Mouse (Mus musculus): Measurements from ENCODE around the gene Ephb3. TPM values are rescaled to one million over a fixed set of nuclear protein-coding genes. Genes with fewer than 3 reads are reported as not detected.

Gene Ephb3
- polyA plus RNA-seq, 2 experiments from 2014 or later = not detected

DNA sequence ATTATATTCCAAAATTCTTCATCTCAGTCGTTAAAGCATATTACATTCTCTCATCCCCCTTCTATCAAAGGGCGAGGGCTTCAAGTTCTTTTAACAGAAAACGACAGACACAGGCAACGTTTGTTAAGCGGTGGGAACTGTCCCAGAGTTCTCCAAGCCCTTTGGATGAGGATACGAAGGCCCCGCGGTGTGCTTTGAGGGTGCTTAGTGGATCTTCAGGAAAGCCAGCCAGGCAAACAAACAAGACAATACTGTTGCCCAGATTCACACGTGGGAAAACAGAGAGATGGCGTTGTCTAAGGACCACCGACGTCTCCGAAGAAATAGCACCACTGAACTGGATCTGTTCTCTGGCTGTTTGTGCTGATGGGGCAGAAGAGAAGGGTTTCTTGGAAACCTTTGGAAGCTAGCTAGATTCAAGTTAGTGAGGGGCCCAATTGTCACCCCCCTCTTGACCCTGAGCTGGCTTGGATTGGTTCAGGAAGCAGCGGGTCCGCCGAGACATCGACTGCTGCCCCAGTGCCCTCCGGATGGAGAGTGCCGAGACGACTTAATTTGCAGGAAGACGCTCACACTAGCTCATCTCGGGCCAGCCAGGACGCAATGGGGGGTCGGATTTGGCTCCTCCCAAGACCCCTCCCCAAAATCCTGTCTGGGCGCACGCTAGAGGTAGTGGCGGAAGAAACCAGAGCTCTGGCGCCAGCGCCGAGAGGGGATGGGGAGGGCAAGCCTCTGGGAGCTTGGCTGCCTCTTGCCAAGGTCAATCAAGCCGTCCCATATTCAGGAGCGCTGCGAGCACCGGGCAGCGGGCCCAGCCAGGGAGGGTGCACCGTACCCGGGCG lies 43.5 kb downstream of the Ephb3 start:
- ATAC-seq = no peak

DNA sequence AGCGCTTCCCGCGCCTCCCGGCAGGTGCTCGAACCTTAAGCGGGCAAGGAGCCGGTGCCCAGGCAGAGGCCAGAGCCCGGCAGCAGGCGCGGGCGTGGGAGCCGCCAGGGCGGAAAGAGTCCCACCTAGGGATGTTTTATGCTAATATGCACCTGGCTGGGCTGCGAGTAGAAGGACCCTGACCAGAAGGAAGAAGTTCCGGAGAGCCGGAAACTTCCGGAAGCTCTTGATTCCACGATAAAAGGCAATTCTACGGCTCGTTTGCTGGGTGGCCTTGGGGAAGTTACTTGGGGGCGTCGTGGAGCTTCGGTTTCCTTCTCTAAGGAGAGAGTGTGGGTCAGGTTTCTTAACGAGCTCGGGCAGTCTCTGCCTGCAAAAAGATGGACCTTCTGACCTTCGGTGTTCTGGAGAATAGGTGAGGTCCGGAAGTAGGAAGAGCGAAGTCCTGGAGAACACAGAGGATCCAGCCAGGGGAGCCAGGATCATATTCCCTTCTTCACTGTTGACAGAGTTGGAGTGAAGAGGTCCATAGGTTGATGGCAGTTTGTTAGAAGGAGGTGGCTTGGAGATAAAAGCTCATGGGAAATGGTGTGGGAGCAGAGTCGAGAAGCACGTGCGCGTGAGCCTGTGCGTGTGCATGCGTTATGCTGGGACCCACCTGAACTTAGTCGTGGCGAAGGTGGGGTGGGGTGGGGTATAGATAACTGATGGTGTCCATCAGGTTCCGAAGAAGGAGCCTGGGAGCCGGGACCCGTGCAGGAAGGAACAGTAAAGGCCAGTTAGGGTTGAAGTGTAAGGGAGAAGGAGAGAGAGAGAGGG lies 44.4 kb downstream of the Ephb3 start:
- ATAC-seq = no peak

DNA sequence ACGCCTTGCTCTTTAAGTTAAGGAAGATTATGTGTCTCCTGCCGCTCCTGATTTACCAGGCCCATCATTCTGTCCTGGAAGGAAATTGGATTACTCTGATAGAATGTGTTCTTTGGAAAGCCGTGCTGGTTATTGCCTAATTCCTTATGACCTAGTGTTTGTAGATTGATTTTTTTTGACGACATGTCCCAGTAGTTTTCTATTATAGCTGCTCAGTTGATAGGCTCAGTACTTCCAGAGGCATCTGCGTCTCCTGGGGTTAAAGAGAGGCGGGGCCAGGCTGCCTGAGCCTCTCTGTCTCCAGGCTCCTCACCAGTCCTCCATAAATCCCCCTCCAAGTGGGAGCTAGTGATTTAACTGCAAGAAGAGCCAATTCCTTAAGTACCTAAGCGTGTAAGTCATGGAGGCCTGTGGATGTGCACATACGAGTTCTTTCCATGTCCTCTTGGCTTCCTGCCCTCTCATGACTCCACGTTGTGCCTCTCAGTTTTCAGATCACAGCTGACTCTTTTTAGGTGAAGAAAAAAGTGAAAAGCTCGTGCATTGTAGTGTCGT lies 47.9 kb downstream of the Ephb3 start:
- no peak for ATAC-seq

DNA sequence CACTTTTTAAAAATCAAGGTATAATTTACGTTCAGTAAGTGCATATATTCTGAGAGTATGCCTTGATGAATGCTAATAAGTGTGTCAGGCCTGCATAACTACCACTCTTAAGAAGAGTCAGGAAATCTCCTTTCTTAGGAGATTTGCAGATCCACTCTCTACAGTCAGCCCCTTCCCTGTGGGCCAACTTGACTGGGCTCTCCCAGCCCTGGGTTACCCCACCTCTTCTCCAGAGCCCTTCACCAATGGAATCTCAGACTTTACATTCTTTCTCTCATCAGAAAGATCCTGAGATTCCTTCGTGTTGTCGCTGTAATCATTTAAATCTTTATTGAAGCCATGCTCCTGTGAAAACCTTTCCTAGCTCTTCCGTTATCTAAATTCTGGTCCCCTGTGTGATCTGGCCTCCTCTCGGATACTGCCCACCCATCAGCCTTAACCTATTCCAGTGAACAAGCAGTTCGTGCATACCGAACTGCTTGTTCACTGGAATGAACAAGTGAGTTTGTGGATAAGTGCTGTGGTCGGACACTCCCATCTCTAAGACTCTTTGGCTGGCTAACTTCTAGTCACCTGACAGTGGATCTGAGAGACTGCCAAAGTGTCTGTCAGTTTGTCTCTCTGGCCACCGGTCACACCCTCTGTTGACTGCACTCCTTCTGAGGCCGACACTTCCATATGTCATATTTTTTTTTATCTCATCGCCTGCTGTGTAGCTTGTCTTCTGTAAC lies 51.2 kb downstream of the Ephb3 start:
- ATAC-seq = no peak

DNA sequence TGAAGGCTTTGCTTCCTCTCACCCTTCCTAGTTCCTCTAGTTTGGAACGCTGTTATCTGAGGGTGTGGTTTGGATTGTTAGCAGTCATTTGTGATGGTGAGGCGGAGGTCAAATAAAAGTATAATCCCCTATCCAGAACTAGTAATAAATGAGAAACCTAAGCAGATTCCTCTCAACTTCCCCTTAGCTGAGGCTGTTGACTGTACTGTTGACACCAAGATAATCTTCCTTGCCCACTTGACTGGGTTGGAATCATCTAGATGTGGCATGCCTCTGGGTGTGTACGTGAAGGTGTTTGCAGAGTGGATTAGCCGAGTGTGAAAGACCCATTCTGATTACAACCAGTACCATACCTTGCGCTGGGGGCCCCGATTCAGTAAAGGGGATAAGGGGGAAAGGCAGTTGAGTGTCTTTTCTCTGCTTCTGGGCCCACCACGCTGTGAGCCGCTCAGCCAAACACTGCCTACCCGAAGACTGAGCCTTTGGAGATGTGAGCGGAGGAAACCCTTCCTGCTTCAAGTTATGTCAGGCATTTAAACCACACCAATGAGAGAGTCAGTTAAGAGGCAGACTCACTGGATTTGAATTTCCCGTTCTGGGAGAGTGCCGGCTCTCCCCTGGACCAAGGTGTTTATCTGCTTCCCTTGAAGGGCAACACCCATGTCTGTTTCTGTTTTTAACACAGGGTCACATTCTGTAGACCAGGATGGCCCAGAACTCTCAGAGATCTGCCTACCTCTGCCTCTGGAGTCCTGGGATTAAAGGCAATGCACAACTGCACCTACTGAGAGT lies 52.2 kb downstream of the Ephb3 start:
- no peak for ATAC-seq

DNA sequence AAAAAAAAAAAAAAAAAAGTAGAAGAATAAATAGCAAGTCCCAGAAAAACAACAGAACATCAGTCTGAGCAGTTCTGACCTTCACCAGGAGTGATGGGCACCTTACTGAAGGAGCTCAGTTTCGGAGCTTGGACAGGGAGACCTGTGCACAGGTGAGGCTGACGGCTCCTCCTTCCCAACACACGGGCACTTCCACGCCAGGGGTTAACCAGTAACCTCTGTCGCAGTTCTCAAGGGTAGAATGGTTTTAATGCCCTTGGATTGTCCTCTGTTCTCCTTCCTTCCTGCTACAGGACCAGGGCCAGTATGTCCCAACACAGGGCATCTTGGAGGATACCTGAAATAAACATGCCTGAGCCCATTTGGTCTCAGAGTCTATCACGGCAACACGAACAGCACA lies 60.9 kb downstream of the Ephb3 start:
- no peak for ATAC-seq

DNA sequence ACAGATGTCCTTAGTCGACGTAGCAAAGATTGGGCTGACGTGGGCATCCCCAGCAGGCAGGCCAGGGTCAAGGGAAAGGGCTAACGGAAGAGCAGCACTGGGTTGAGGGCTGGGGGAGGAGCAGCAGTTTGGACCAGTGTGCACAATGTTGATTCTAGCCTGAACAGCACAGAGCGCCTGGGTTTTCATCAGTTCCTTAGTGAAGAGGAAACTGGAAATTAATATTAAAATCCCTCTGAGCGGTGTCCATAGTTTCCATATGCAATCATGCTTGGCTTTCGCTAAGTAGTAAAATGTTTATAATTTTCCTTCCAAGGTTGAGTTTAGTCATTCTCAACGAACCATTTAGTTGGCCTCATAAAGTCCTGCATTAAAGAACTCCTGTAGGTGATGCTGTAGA lies 65.2 kb downstream of the Ephb3 start:
- ATAC-seq = no peak

DNA sequence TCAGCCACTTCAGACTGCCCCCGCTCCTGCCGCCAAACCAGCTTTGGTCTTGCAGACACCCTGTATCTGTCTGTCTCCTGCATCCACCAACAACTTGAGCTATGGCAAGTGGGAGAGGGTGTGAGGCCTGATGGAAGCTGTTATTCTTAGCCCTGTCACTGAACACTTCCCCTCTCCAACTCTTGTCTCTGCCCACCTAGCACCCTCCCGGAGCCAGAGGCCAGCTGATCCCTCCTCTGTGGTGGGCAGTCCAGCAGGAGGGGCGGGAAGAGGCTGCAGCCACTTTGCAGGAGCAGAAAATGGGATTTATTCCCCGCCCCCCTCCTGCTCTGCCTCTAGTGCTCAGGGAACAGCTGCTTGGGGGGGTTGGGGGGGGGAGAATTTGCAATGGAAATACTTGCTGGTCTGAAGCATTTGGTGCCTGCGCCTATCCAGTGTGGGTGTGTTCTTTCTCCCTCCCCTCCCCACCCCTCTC lies 67.3 kb downstream of the Ephb3 start:
- ATAC-seq = no peak

DNA sequence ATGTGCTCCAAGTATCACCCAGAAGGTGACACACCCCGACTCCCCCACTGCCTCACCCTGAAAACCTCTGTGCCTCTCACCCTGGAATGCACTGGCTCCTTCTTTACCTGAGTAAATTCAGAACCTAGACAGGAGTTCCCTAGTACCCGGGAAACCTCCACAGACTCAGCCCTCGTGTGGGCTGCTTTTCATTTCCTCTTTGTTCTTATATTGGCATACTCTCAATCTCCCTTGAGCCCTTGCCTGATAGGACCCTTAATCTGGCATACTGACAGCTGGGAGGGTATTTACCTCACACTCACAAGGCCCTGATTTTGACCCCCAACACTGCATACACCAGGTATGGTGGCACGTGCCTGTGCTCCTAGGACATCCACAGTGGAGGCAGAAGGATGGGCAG lies 68.2 kb downstream of the Ephb3 start:
- no peak for ATAC-seq

Other genes with a start within 250 kb of the Ephb3 start
- under 1 TPM in 1 of 2 experiments, not detected in 1; 0.36 TPM for gene Teddm3, start 50.8 kb upstream of the Ephb3 start, polyA plus RNA-seq (2017; shearing (Covaris generic))
- 10 to 100 TPM; 11.7 to 21.9 TPM for gene Vps8, start 218.4 kb downstream of the Ephb3 start, polyA plus RNA-seq (2017; shearing (Covaris generic))